Comparison of ENCODE assay signal across 24 mouse cellular contexts in the genomic region with DNA sequence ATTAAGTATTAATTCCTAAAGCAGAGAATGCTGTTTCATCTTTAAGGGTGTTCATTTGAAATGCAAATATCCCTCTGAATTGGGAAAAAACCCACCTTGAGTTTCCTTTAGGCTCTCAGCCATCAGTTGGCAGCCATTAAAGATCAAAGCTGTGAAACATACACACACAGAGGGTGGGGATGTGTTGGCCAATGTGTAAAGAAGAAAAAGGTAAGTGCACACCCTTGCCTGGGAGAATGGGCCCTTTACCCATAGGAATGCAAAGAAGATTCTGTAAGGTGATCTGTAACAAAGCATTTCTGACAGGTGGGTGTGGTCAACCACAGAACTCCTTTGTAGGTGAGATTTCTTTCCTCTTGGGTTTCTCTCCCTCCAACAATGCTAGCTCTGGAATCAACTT.
"Had no signal": no experiment of that assay in that cellular context is flagged by ENCODE, and none has a peak within 500 bp of the region (broad histone marks: within the 10 kb centered on the region; RNA-seq: fewer than 3 reads in every experiment).

No protein-coding gene starts in this region.

- H3K27me3 ChIP-seq: heart, embryonic 12.5 days; hindbrain, embryonic 12.5 days; intestine, embryonic 15.5 days; limb, embryonic 12.5 days had no signal

- H3K4me3 ChIP-seq: heart, embryonic 10.5 days; heart, embryonic 12.5 days; hindbrain, embryonic 10.5 days; hindbrain, embryonic 12.5 days; intestine, embryonic 15.5 days; layer of hippocampus, adult 2 months; left cerebral cortex, adult 2 months; limb, embryonic 10.5 days; limb, embryonic 12.5 days had no signal

- H3K4me2 ChIP-seq: heart, embryonic 12.5 days; hindbrain, embryonic 12.5 days; hindbrain, embryonic 14.5 days; intestine, embryonic 15.5 days; limb, embryonic 12.5 days; liver, embryonic 11.5 days had no signal

- ATAC-seq: hindbrain, embryonic 16.5 days; inflammation-experienced regulatory T-cells, adult 6 months; intestine, embryonic 15.5 days; intestine, postnatal 0 days had no signal

- H3K9me3 ChIP-seq: heart, embryonic 10.5 days; heart, embryonic 12.5 days; hindbrain, embryonic 10.5 days; hindbrain, embryonic 12.5 days; intestine, embryonic 15.5 days; limb, embryonic 10.5 days; limb, embryonic 12.5 days had no signal

- H3K27ac ChIP-seq: heart, embryonic 10.5 days; hindbrain, embryonic 10.5 days; hindbrain, embryonic 12.5 days; hindbrain, embryonic 14.5 days; intestine, embryonic 15.5 days; layer of hippocampus, adult 2 months; left cerebral cortex, adult 2 months; limb, embryonic 10.5 days; limb, embryonic 12.5 days had no signal

- H3K36me3 ChIP-seq: heart, embryonic 10.5 days; heart, embryonic 12.5 days; hindbrain, embryonic 10.5 days; hindbrain, embryonic 12.5 days; intestine, embryonic 15.5 days; limb, embryonic 10.5 days; limb, embryonic 12.5 days had no signal

- H3K4me1 ChIP-seq: heart, embryonic 10.5 days; heart, embryonic 12.5 days; hindbrain, embryonic 10.5 days; hindbrain, embryonic 12.5 days; intestine, embryonic 15.5 days; limb, embryonic 12.5 days had no signal

- DNase-seq: gastrocnemius, postnatal 14 days; heart, adult 18-20 months; heart, postnatal 10 days; heart, postnatal 4 days; kidney, adult 18-20 months; kidney, adult 8-10 months; kidney, postnatal 10 days; kidney, postnatal 25 days; kidney, postnatal 4 days; liver had no signal

- H3K9ac ChIP-seq: heart, embryonic 12.5 days; hindbrain, embryonic 12.5 days; hindbrain, embryonic 14.5 days; intestine, embryonic 15.5 days; limb, embryonic 12.5 days had no signal
